Mouse (Mus musculus): Measurements from ENCODE around the gene Mrpl42.

DNA sequence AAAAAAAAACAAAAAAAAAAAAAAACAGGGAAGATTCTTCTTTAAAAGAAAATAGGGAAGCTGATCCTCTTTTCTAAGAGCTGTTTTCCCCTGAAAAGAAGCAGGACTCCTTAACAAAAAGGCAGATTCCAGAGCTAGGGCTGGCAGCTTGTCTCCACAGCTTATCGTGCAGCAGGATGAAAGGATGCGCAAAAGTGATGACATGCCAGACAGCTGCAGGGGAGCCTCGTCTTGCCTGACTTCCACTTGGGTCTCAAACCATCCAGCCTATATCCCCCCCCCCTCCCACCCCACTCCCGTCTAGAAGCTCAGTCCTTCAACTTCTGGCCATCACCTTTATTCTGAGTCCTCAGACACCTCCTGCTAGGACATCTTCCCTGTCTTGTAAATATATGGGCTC lies 32.8 kb downstream of the Mrpl42 start:
- no peak for TF ChIP-seq POLR2A (IDR thresholded peaks at IDR 0.05; ENCODE audit: low read depth, low read length)
- no peak for TF ChIP-seq CTCF (IDR thresholded peaks at IDR 0.05; ENCODE audit: extremely low read depth, insufficient read depth, insufficient read length, insufficient replicate concordance)
